ENCODE assay signal across 8 mouse cellular contexts in genomic region chr2:174675642-174676041, GRCm38 (mm10). TPM values are rescaled to one million over a fixed set of nuclear protein-coding genes. Genes with fewer than 3 reads are reported as not detected.
A peak's percentile ranks its signal among the peaks of the same experiment; 100 is the strongest.
DNase-seq lines count a peak whose midpoint lies in the region; ATAC-seq and TF ChIP-seq lines count a peak whose summit lies in the region.

No protein-coding gene starts in this region.

- H3K9ac ChIP-seq in forebrain, embryonic 12.5 days, result no peak overlapping the region
- H3K9ac ChIP-seq in forebrain, embryonic 15.5 days (replicated peaks), result no peak overlapping the region
- H3K9ac ChIP-seq in embryonic facial prominence, embryonic 15.5 days, result no peak overlapping the region
- H3K9ac ChIP-seq in heart, embryonic 16.5 days (ENCODE audit: low read length), result no peak overlapping the region

- no peak overlapping the region for H3K4me3 ChIP-seq in forebrain, embryonic 12.5 days (replicated peaks)
- no peak overlapping the region for H3K4me3 ChIP-seq in forebrain, embryonic 15.5 days
- no peak overlapping the region for H3K4me3 ChIP-seq in bone marrow macrophage, adult 2 months (ENCODE audit: insufficient read depth, low read length)
- H3K4me3 ChIP-seq in embryonic facial prominence, embryonic 15.5 days (replicated peaks), result no peak overlapping the region
- no peak overlapping the region for H3K4me3 ChIP-seq in heart, embryonic 16.5 days (ENCODE audit: low read length)

- no peak overlapping the region for H3K4me2 ChIP-seq in forebrain, embryonic 12.5 days
- no peak overlapping the region for H3K4me2 ChIP-seq in forebrain, embryonic 15.5 days (replicated peaks)
- 0 out of 2 replicates have a peak overlapping the region, but pooled peaks have one; percentile 12 for H3K4me2 ChIP-seq in embryonic facial prominence, embryonic 15.5 days (replicated peaks)
- no peak overlapping the region for H3K4me2 ChIP-seq in heart, embryonic 16.5 days (ENCODE audit: low read depth, low read length)

- WGBS in forebrain, embryonic 12.5 days, result 15% methylated on average over 9 of the region's 9 CpGs
- 15% methylated on average over 9 of the region's 9 CpGs for WGBS in forebrain, embryonic 15.5 days
- 15% methylated on average over 9 of the region's 9 CpGs for WGBS in embryonic facial prominence, embryonic 15.5 days
- 12% methylated on average over 9 of the region's 9 CpGs for WGBS in heart, embryonic 16.5 days

- no peaks in the 10 kb centered on the region for H3K9me3 ChIP-seq in forebrain, embryonic 12.5 days
- no peaks in the 10 kb centered on the region for H3K9me3 ChIP-seq in forebrain, embryonic 15.5 days
- no peaks in the 10 kb centered on the region for H3K9me3 ChIP-seq in embryonic facial prominence, embryonic 15.5 days (replicated peaks)
- no peaks in the 10 kb centered on the region for H3K9me3 ChIP-seq in heart, embryonic 16.5 days (replicated peaks; ENCODE audit: control insufficient read depth, low read length)

- H3K36me3 ChIP-seq in forebrain, embryonic 12.5 days (replicated peaks), result no peaks in the 10 kb centered on the region
- no peaks in the 10 kb centered on the region for H3K36me3 ChIP-seq in forebrain, embryonic 15.5 days
- H3K36me3 ChIP-seq in embryonic facial prominence, embryonic 15.5 days, result no peaks in the 10 kb centered on the region
- H3K36me3 ChIP-seq in heart, embryonic 16.5 days (ENCODE audit: control insufficient read depth, insufficient read depth), result no peaks in the 10 kb centered on the region

- no peak for TF ChIP-seq POLR2A in bone marrow macrophage, adult 2 months (IDR thresholded peaks at IDR 0.05; ENCODE audit: borderline replicate concordance, low read depth, low read length)

- peak; percentile 64 for DNase-seq in layer of hippocampus, adult 9-11 months
- DNase-seq in right cerebral cortex, postnatal 4 days, result peak; percentile 82

- ATAC-seq in forebrain, embryonic 12.5 days (ENCODE audit: low FRiP score), result 0 out of 2 replicates have a peak, but pooled peaks have one; percentile 36
- ATAC-seq in forebrain, embryonic 15.5 days (replicated peaks), result no peak
- ATAC-seq in embryonic facial prominence, embryonic 15.5 days (ENCODE audit: insufficient number of reproducible peaks, low FRiP score, low TSS enrichment, low read depth), result no peak; the same call in 1 of the 2 replicates
- 0 out of 2 replicates have a peak, but pooled peaks have one; percentile 29 for ATAC-seq in heart, embryonic 16.5 days (replicated peaks; ENCODE audit: extremely low read depth, insufficient read depth, low FRiP score)
- peak; percentile 76 for ATAC-seq in megakaryocyte, adult 5-6 weeks (ENCODE audit: poor library complexity, severe bottlenecking)

- peaks cover 17% of the 10 kb centered on the region for H3K4me1 ChIP-seq in forebrain, embryonic 12.5 days
- H3K4me1 ChIP-seq in forebrain, embryonic 15.5 days, result peaks cover 10% of the 10 kb centered on the region
- no peaks in the 10 kb centered on the region for H3K4me1 ChIP-seq in bone marrow macrophage, adult 2 months (ENCODE audit: control insufficient read depth, insufficient read depth, low read length)
- H3K4me1 ChIP-seq in embryonic facial prominence, embryonic 15.5 days, result peaks cover 31% of the 10 kb centered on the region
- peaks cover 7% of the 10 kb centered on the region for H3K4me1 ChIP-seq in heart, embryonic 16.5 days (ENCODE audit: control insufficient read depth, insufficient read depth, low read length)

- no peak overlapping the region for H3K27ac ChIP-seq in forebrain, embryonic 12.5 days
- no peak overlapping the region for H3K27ac ChIP-seq in forebrain, embryonic 15.5 days (replicated peaks)
- no peak overlapping the region for H3K27ac ChIP-seq in bone marrow macrophage, adult 2 months (ENCODE audit: insufficient read depth, low read depth, low read length)
- H3K27ac ChIP-seq in embryonic facial prominence, embryonic 15.5 days (replicated peaks), result no peak overlapping the region
- no peak overlapping the region for H3K27ac ChIP-seq in heart, embryonic 16.5 days (ENCODE audit: low read length)

- TF ChIP-seq CTCF in bone marrow macrophage, adult 2 months (IDR thresholded peaks at IDR 0.05; ENCODE audit: low read depth, low read length), result peak; percentile 62

- peaks cover 36% of the 10 kb centered on the region for H3K27me3 ChIP-seq in forebrain, embryonic 12.5 days
- peaks cover 16% of the 10 kb centered on the region for H3K27me3 ChIP-seq in forebrain, embryonic 15.5 days
- H3K27me3 ChIP-seq in embryonic facial prominence, embryonic 15.5 days, result peaks cover 4% of the 10 kb centered on the region; the same call in 1 of the 2 replicates
- H3K27me3 ChIP-seq in heart, embryonic 16.5 days (ENCODE audit: control insufficient read depth, insufficient read depth, low read length), result peaks cover 9% of the 10 kb centered on the region

RNA-seq across cellular contexts. Expression of gene Zfp831, which starts 32.3 kb away (rescaled TPM):
- polyA plus RNA-seq in forebrain, embryonic 12.5 days (2016; fragmentation: Nextera tagmentation; extraction: Ambion mirVana), result not detected in 2 replicates
- polyA plus RNA-seq in forebrain, embryonic 15.5 days (2015; fragmentation: Nextera tagmentation; extraction: Ambion mirVana), result not detected in 2 replicates
- not detected in 2 replicates for polyA plus RNA-seq in bone marrow macrophage, adult 2 months (2012; ENCODE audit: insufficient read depth, insufficient read length, missing spikeins)
- polyA plus RNA-seq in embryonic facial prominence, embryonic 15.5 days (2015; fragmentation: Nextera tagmentation; extraction: Ambion mirVana), result 0.04 TPM in 1 of 2 replicates, not detected in the other
- polyA plus RNA-seq in heart, embryonic 16.5 days (2015; fragmentation: Nextera tagmentation; extraction: Ambion mirVana), result 0.01 and 0.04 TPM in 2 replicates
- 2.5 and 3.1 TPM in 2 replicates for total RNA-seq in megakaryocyte, adult 5-6 weeks (2015)
- 1.6 and 2.8 TPM in 2 replicates for total RNA-seq in megakaryocyte, adult 5-6 weeks (2017)

Comparison
In these comparisons a context has a peak if more than half of its experiments do, and no peak if none do; other contexts are left out.
1. ATAC-seq: peak in forebrain, embryonic 12.5 days (single experiment), heart, embryonic 16.5 days (single experiment) and megakaryocyte, adult 5-6 weeks (single experiment); none in forebrain, embryonic 15.5 days (single experiment) and embryonic facial prominence, embryonic 15.5 days (single experiment).